Mouse (Mus musculus): ENCODE results near the gene Cacna1c.

Cacna1c gene

GRCm38 (mm10) chr6:118838919-118839915 is 357.0 kb downstream of the Cacna1c start:
- peak; percentile 39 to 47 for DNase-seq

- peak in 1 of 2 experiments; percentile 62 for DNase-seq
Observed at GRCm38 (mm10) chr6:118836693-118837092, 359.5 kb downstream of the Cacna1c start.

- peak; percentile 50 to 56 for DNase-seq
Observed at GRCm38 (mm10) chr6:118834046-118834445, 362.2 kb downstream of the Cacna1c start.

- DNase-seq, result no peak
Observed at GRCm38 (mm10) chr6:118833049-118833448, 363.2 kb downstream of the Cacna1c start.

GRCm38 (mm10) chr6:118832616-118833015 is 363.6 kb downstream of the Cacna1c start:
- DNase-seq, result no peak

- no peak for DNase-seq
Observed at GRCm38 (mm10) chr6:118830851-118831250, 365.4 kb downstream of the Cacna1c start.

GRCm38 (mm10) chr6:118828187-118828586 is 368.0 kb downstream of the Cacna1c start:
- DNase-seq, result no peak

- peak; percentile 49 to 50 for DNase-seq
Observed at GRCm38 (mm10) chr6:118827560-118827959, 368.7 kb downstream of the Cacna1c start.

GRCm38 (mm10) chr6:118825400-118825871 is 370.8 kb downstream of the Cacna1c start:
- DNase-seq, result no peak

- peak; percentile 56 to 67 for DNase-seq
Observed at GRCm38 (mm10) chr6:118821536-118821935, 374.7 kb downstream of the Cacna1c start.

- no peak for DNase-seq
Observed at GRCm38 (mm10) chr6:118819657-118820056, 376.6 kb downstream of the Cacna1c start.

GRCm38 (mm10) chr6:118817928-118818503 is 378.2 kb downstream of the Cacna1c start:
- DNase-seq, result no peak

GRCm38 (mm10) chr6:118816253-118816652 is 380.0 kb downstream of the Cacna1c start:
- DNase-seq, result peak; percentile 71 to 74

- no peak for DNase-seq
Observed at GRCm38 (mm10) chr6:118812556-118812955, 383.7 kb downstream of the Cacna1c start.

- DNase-seq, result no peak
Observed at GRCm38 (mm10) chr6:118812007-118812406, 384.2 kb downstream of the Cacna1c start.

GRCm38 (mm10) chr6:118810834-118811233 is 385.4 kb downstream of the Cacna1c start:
- DNase-seq, result peak; percentile 47 to 66

- DNase-seq, result no peak
Observed at GRCm38 (mm10) chr6:118805139-118805538, 391.1 kb downstream of the Cacna1c start.

- DNase-seq, result peak in 1 of 2 experiments; percentile 49
Observed at GRCm38 (mm10) chr6:118802286-118802685, 393.9 kb downstream of the Cacna1c start.

- DNase-seq, result no peak
Observed at GRCm38 (mm10) chr6:118796393-118796792, 399.8 kb downstream of the Cacna1c start.

GRCm38 (mm10) chr6:118795716-118796115 is 400.5 kb downstream of the Cacna1c start:
- no peak for DNase-seq

- DNase-seq, result peak; percentile 95 to 96
Observed at GRCm38 (mm10) chr6:118791921-118792368, 404.3 kb downstream of the Cacna1c start.

GRCm38 (mm10) chr6:118787933-118788332 is 408.3 kb downstream of the Cacna1c start:
- no peak for DNase-seq

- no peak for DNase-seq
Observed at GRCm38 (mm10) chr6:118780280-118780679, 415.9 kb downstream of the Cacna1c start.

GRCm38 (mm10) chr6:118779201-118779600 is 417.0 kb downstream of the Cacna1c start:
- DNase-seq, result no peak
